ENCODE assay signal across 9 mouse cellular contexts in genomic region chr10:76028016-76028366, GRCm38 (mm10).
"Had no signal": no experiment of that assay in that cellular context is flagged by ENCODE, and none has a peak within 500 bp of the region (broad histone marks: within the 10 kb centered on the region; RNA-seq: fewer than 3 reads in every experiment).

No protein-coding gene starts in this region.

- DNase-seq: kidney, adult 11 months; kidney, postnatal 14 days; right cerebral cortex, postnatal 14 days; thymus, postnatal 4 days had no signal

- H3K36me3 ChIP-seq: limb, embryonic 10.5 days; liver, embryonic 15.5 days; midbrain, embryonic 13.5 days had no signal

- H3K4me2 ChIP-seq: liver, embryonic 11.5 days; liver, embryonic 15.5 days; midbrain, embryonic 13.5 days had no signal

- H3K27ac ChIP-seq: left cerebral cortex, adult 2 months; limb, embryonic 10.5 days; liver, embryonic 15.5 days; midbrain, embryonic 13.5 days had no signal

- H3K27me3 ChIP-seq: liver, embryonic 15.5 days; midbrain, embryonic 13.5 days had no signal

- H3K9ac ChIP-seq: liver, embryonic 15.5 days; midbrain, embryonic 13.5 days had no signal

- ATAC-seq: midbrain, embryonic 13.5 days had no signal

- H3K4me3 ChIP-seq: left cerebral cortex, adult 2 months; limb, embryonic 10.5 days; liver, embryonic 15.5 days; midbrain, embryonic 13.5 days had no signal

- H3K9me3 ChIP-seq: limb, embryonic 10.5 days; liver, embryonic 15.5 days had no signal
